Mouse (Mus musculus) induced T-regulatory cell, adult 2 months (primary cell): ENCODE data around the gene Nmnat3.
"Not testable (repeated sequence)": the region's sequence is repeated elsewhere in the genome, so short reads cannot be mapped to it uniquely, and the experiment has no call there.

Source experiments
- DNase-seq: peaks from one replicate; pipeline ENCODE4 v3.0.0-alpha.2; 2012; ENCODE audit warnings: low read depth

Nmnat3 gene

GRCm38 (mm10) chr9:98287135-98287534 lies at the start of gene Nmnat3:
Nmnat3 (plus strand) TSS chr9:98287435.
- not testable (repeated sequence) for DNase-seq

GRCm38 (mm10) chr9:98243481-98243880 lies 43.8 kb upstream of the Nmnat3 start:
- no peak for DNase-seq

- DNase-seq, result no peak
These were observed 43.0 kb upstream of the Nmnat3 start for GRCm38 (mm10) chr9:98244223-98244622.

GRCm38 (mm10) chr9:98245226-98245625 lies 42.0 kb upstream of the Nmnat3 start:
- no peak for DNase-seq

- DNase-seq, result no peak
These were observed 40.9 kb upstream of the Nmnat3 start for GRCm38 (mm10) chr9:98246351-98246750.

GRCm38 (mm10) chr9:98260210-98260609 lies 27.0 kb upstream of the Nmnat3 start:
- DNase-seq, result no peak

- no peak for DNase-seq
These were observed 25.7 kb upstream of the Nmnat3 start for GRCm38 (mm10) chr9:98261461-98262011.

GRCm38 (mm10) chr9:98264916-98265315 lies 22.3 kb upstream of the Nmnat3 start:
- no peak for DNase-seq

GRCm38 (mm10) chr9:98272734-98273133 lies 14.5 kb upstream of the Nmnat3 start:
- no peak for DNase-seq

GRCm38 (mm10) chr9:98275080-98275479 lies 12.2 kb upstream of the Nmnat3 start:
- DNase-seq, result no peak

GRCm38 (mm10) chr9:98280162-98280561 lies 7.1 kb upstream of the Nmnat3 start:
- DNase-seq, result no peak

- no peak for DNase-seq
These were observed 1.5 kb upstream of the Nmnat3 start for GRCm38 (mm10) chr9:98285606-98286301.

- DNase-seq, result no peak
These were observed 2.4 kb downstream of the Nmnat3 start for GRCm38 (mm10) chr9:98289665-98290064.

GRCm38 (mm10) chr9:98290591-98290990 lies 3.4 kb downstream of the Nmnat3 start:
- DNase-seq, result no peak

GRCm38 (mm10) chr9:98296383-98297201 lies 9.4 kb downstream of the Nmnat3 start:
- peak; percentile 97 for DNase-seq

- DNase-seq, result peak; percentile 56
These were observed 10.2 kb downstream of the Nmnat3 start for GRCm38 (mm10) chr9:98297234-98297936.

GRCm38 (mm10) chr9:98297937-98298595 lies 10.8 kb downstream of the Nmnat3 start:
- no peak for DNase-seq

GRCm38 (mm10) chr9:98298761-98299160 lies 11.5 kb downstream of the Nmnat3 start:
- no peak for DNase-seq

- DNase-seq, result no peak
These were observed 12.0 kb downstream of the Nmnat3 start for GRCm38 (mm10) chr9:98299235-98299634.

- DNase-seq, result no peak
These were observed 13.3 kb downstream of the Nmnat3 start for GRCm38 (mm10) chr9:98300582-98300981.

GRCm38 (mm10) chr9:98307011-98307410 lies 19.8 kb downstream of the Nmnat3 start:
- DNase-seq, result no peak
